Mouse (Mus musculus) heart, postnatal 0 days (tissue): ENCODE data around the gene Tm4sf20.

Source experiments
- CTCF ChIP-seq: IDR thresholded peaks from 2 replicates; pipeline ENCODE4 v1.5.1; 2016; ENCODE audit warnings: antibody characterized with exemption, control low read depth, low read depth
- EP300 ChIP-seq: IDR thresholded peaks from 2 replicates; pipeline ENCODE4 v1.6.1; 2016; ENCODE audit warnings: antibody characterized with exemption, low read depth

DNA sequence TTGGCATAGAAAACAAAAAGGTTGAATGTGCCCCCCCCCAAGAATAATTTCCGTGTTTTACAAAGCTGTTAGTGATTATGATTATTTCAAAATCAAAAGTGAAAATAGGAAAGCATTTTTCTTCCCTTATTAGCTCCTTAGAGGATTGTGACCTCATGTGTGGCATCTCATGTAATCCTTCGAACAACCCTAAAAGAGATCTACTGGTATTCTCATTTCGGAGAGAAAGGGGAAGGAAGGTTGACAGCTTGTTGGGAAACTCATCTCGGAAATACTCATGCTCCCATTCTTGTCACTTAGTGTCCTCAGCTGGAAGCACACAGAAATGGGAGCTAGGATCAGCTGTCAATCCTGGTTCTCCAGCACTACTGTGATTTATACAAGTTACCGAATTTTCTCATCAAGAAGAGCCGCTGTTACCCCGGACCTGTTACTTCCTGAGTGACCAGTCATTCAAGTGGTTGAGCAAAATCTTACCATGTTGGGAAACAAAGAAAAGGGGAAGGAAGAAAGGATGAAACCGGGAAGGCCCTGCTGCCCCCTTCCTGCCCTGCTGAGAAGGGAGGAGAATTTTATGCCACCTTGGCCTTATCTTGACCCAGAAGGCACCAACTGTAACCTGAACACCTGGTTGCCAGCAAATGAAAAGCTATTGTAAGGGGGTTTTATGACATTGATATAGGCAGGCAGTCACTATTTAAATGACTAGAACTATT lies 6.6 kb downstream of the Tm4sf20 start:
- TF ChIP-seq CTCF (no peak), EP300 (no peak)
